Mouse (Mus musculus): ENCODE measurements around the gene Tpbg. TPM values are rescaled to one million over a fixed set of nuclear protein-coding genes. Genes with fewer than 3 reads are reported as not detected.
"Not testable (repeated sequence)": the region's sequence is repeated elsewhere in the genome, so short reads cannot be mapped to it uniquely, and the experiment has no call there.

Gene Tpbg
- 17.2 and 17.7 TPM in 2 replicates for polyA plus RNA-seq (2015; fragmentation: Nextera tagmentation; extraction: Ambion mirVana)

GRCm38 (mm10) chr9:85842351-85843011, at the start of gene Tpbg:
TSS of gene Tpbg (plus strand) at chr9:85842380.
- Histone ChIP-seq H3K4me1 (ENCODE audit: control insufficient read depth, insufficient read depth, low read depth, low read length) (peaks cover 11% of the 10 kb centered on the region), H3K4me2 (ENCODE audit: low read length) (peak within 1 kb of the TSS; percentile 96), H3K9me3 (ENCODE audit: control insufficient read depth, low read length) (no peaks in the 10 kb centered on the region; the same call in 1 of the 2 replicates), H3K27me3 (replicated peaks; ENCODE audit: control insufficient read depth, insufficient read depth, low read length) (no peaks in the 10 kb centered on the region), H3K9ac (ENCODE audit: low read depth, low read length) (peak within 1 kb of the TSS; percentile 83), H3K4me3 (ENCODE audit: low read length) (peak within 1 kb of the TSS; percentile 78), H3K27ac (ENCODE audit: low read depth, low read length) (peak within 1 kb of the TSS; percentile 84), H3K36me3 (ENCODE audit: control insufficient read depth, insufficient read depth, low read length) (no peaks in the 10 kb centered on the region)
- peak; percentile 90 for ATAC-seq
- under 1% methylated on average over 39 of the region's 39 CpGs for WGBS

- H3K27me3 ChIP-seq (replicated peaks; ENCODE audit: control insufficient read depth, insufficient read depth, low read length); H3K4me3 ChIP-seq (ENCODE audit: low read length); H3K36me3 ChIP-seq (ENCODE audit: control insufficient read depth, insufficient read depth, low read length); ATAC-seq; H3K9ac ChIP-seq (ENCODE audit: low read depth, low read length); H3K27ac ChIP-seq (ENCODE audit: low read depth, low read length); H3K4me1 ChIP-seq (ENCODE audit: control insufficient read depth, insufficient read depth, low read depth, low read length); H3K9me3 ChIP-seq (ENCODE audit: control insufficient read depth, low read length); H3K4me2 ChIP-seq (ENCODE audit: low read length): not testable (repeated sequence)
- WGBS = 79% methylated on average over 2 of the region's 2 CpGs
Measured at GRCm38 (mm10) chr9:85801986-85802385, 40.2 kb upstream of the Tpbg start.

GRCm38 (mm10) chr9:85802563-85802962, 39.6 kb upstream of the Tpbg start:
- Histone ChIP-seq H3K4me2 (ENCODE audit: low read length) (no peak overlapping the region), H3K27ac (ENCODE audit: low read depth, low read length) (no peak overlapping the region)
- ATAC-seq = no peak

GRCm38 (mm10) chr9:85806411-85806810, 35.8 kb upstream of the Tpbg start:
- no peak overlapping the region for H3K27ac ChIP-seq (ENCODE audit: low read depth, low read length)
- ATAC-seq = no peak
- 79% methylated on average over 6 of the region's 6 CpGs for WGBS

More at GRCm38 (mm10) chr9:85802563-85802962, 39.6 kb upstream of the Tpbg start:
- Histone ChIP-seq H3K36me3 (ENCODE audit: control insufficient read depth, insufficient read depth, low read length) (no peaks in the 10 kb centered on the region), H3K9me3 (ENCODE audit: control insufficient read depth, low read length) (no peaks in the 10 kb centered on the region), H3K4me3 (ENCODE audit: low read length) (no peak overlapping the region), H3K27me3 (replicated peaks; ENCODE audit: control insufficient read depth, insufficient read depth, low read length) (no peaks in the 10 kb centered on the region), H3K9ac (ENCODE audit: low read depth, low read length) (no peak overlapping the region), H3K4me1 (ENCODE audit: control insufficient read depth, insufficient read depth, low read depth, low read length) (no peaks in the 10 kb centered on the region)
- WGBS = 61% methylated on average over 4 of the region's 4 CpGs

GRCm38 (mm10) chr9:85809246-85809645, 32.9 kb upstream of the Tpbg start:
- H3K9ac ChIP-seq (ENCODE audit: low read depth, low read length) = no peak overlapping the region
- 94% methylated on average over 3 of the region's 3 CpGs for WGBS
- no peak for ATAC-seq

More at GRCm38 (mm10) chr9:85806411-85806810, 35.8 kb upstream of the Tpbg start:
- no peaks in the 10 kb centered on the region for H3K36me3 ChIP-seq (ENCODE audit: control insufficient read depth, insufficient read depth, low read length)
- H3K9ac ChIP-seq (ENCODE audit: low read depth, low read length) = no peak overlapping the region
- H3K27me3 ChIP-seq (replicated peaks; ENCODE audit: control insufficient read depth, insufficient read depth, low read length) = no peaks in the 10 kb centered on the region
- H3K4me3 ChIP-seq (ENCODE audit: low read length) = no peak overlapping the region
- H3K4me1 ChIP-seq (ENCODE audit: control insufficient read depth, insufficient read depth, low read depth, low read length) = no peaks in the 10 kb centered on the region
- no peaks in the 10 kb centered on the region for H3K9me3 ChIP-seq (ENCODE audit: control insufficient read depth, low read length)
- H3K4me2 ChIP-seq (ENCODE audit: low read length) = no peak overlapping the region

GRCm38 (mm10) chr9:85820829-85821228, 21.4 kb upstream of the Tpbg start:
- Histone ChIP-seq H3K36me3 (ENCODE audit: control insufficient read depth, insufficient read depth, low read length) (no peaks in the 10 kb centered on the region), H3K27me3 (replicated peaks; ENCODE audit: control insufficient read depth, insufficient read depth, low read length) (no peaks in the 10 kb centered on the region), H3K4me3 (ENCODE audit: low read length) (no peak overlapping the region), H3K4me2 (ENCODE audit: low read length) (no peak overlapping the region), H3K27ac (ENCODE audit: low read depth, low read length) (no peak overlapping the region), H3K4me1 (ENCODE audit: control insufficient read depth, insufficient read depth, low read depth, low read length) (no peaks in the 10 kb centered on the region), H3K9me3 (ENCODE audit: control insufficient read depth, low read length) (no peaks in the 10 kb centered on the region), H3K9ac (ENCODE audit: low read depth, low read length) (no peak overlapping the region)
- WGBS = 86% methylated on average over 11 of the region's 11 CpGs
- ATAC-seq = no peak

More at GRCm38 (mm10) chr9:85809246-85809645, 32.9 kb upstream of the Tpbg start:
- Histone ChIP-seq H3K36me3 (ENCODE audit: control insufficient read depth, insufficient read depth, low read length) (no peaks in the 10 kb centered on the region), H3K4me1 (ENCODE audit: control insufficient read depth, insufficient read depth, low read depth, low read length) (no peaks in the 10 kb centered on the region), H3K4me3 (ENCODE audit: low read length) (no peak overlapping the region), H3K9me3 (ENCODE audit: control insufficient read depth, low read length) (no peaks in the 10 kb centered on the region), H3K27me3 (replicated peaks; ENCODE audit: control insufficient read depth, insufficient read depth, low read length) (no peaks in the 10 kb centered on the region), H3K4me2 (ENCODE audit: low read length) (no peak overlapping the region), H3K27ac (ENCODE audit: low read depth, low read length) (no peak overlapping the region)

GRCm38 (mm10) chr9:85835521-85836425, 6.4 kb upstream of the Tpbg start:
- WGBS = 67% methylated on average over 17 of the region's 17 CpGs
- Histone ChIP-seq H3K36me3 (ENCODE audit: control insufficient read depth, insufficient read depth, low read length) (no peaks in the 10 kb centered on the region), H3K4me3 (ENCODE audit: low read length) (no peak overlapping the region), H3K27ac (ENCODE audit: low read depth, low read length) (no peak overlapping the region), H3K9ac (ENCODE audit: low read depth, low read length) (no peak overlapping the region), H3K4me1 (ENCODE audit: control insufficient read depth, insufficient read depth, low read depth, low read length) (no peaks in the 10 kb centered on the region), H3K9me3 (ENCODE audit: control insufficient read depth, low read length) (no peaks in the 10 kb centered on the region; the same call in 1 of the 2 replicates), H3K27me3 (replicated peaks; ENCODE audit: control insufficient read depth, insufficient read depth, low read length) (no peaks in the 10 kb centered on the region), H3K4me2 (ENCODE audit: low read length) (no peak overlapping the region)
- ATAC-seq = peak; percentile 82

GRCm38 (mm10) chr9:85839626-85840025, 2.6 kb upstream of the Tpbg start:
- Histone ChIP-seq H3K9ac (ENCODE audit: low read depth, low read length) (no peak overlapping the region), H3K4me3 (ENCODE audit: low read length) (no peak overlapping the region), H3K4me1 (ENCODE audit: control insufficient read depth, insufficient read depth, low read depth, low read length) (peaks cover 8% of the 10 kb centered on the region), H3K27ac (ENCODE audit: low read depth, low read length) (no peak overlapping the region), H3K9me3 (ENCODE audit: control insufficient read depth, low read length) (no peaks in the 10 kb centered on the region; the same call in 1 of the 2 replicates), H3K4me2 (ENCODE audit: low read length) (no peak overlapping the region), H3K27me3 (replicated peaks; ENCODE audit: control insufficient read depth, insufficient read depth, low read length) (no peaks in the 10 kb centered on the region), H3K36me3 (ENCODE audit: control insufficient read depth, insufficient read depth, low read length) (no peaks in the 10 kb centered on the region)
- no peak for ATAC-seq
- 36% methylated on average over 3 of the region's 3 CpGs for WGBS

GRCm38 (mm10) chr9:85841891-85842290, 289 bp upstream of the Tpbg start:
- H3K27me3 ChIP-seq (replicated peaks; ENCODE audit: control insufficient read depth, insufficient read depth, low read length) = no peaks in the 10 kb centered on the region
- H3K4me3 ChIP-seq (ENCODE audit: low read length) = peak overlapping the region; percentile 78
- no peaks in the 10 kb centered on the region; the same call in 1 of the 2 replicates for H3K9me3 ChIP-seq (ENCODE audit: control insufficient read depth, low read length)
- 1% methylated on average over 16 of the region's 16 CpGs for WGBS
- H3K36me3 ChIP-seq (ENCODE audit: control insufficient read depth, insufficient read depth, low read length) = no peaks in the 10 kb centered on the region
- peak overlapping the region; percentile 96 for H3K4me2 ChIP-seq (ENCODE audit: low read length)
- H3K27ac ChIP-seq (ENCODE audit: low read depth, low read length) = no peak overlapping the region
- no peak for ATAC-seq
- H3K4me1 ChIP-seq (ENCODE audit: control insufficient read depth, insufficient read depth, low read depth, low read length) = peaks cover 11% of the 10 kb centered on the region
- H3K9ac ChIP-seq (ENCODE audit: low read depth, low read length) = peak overlapping the region; percentile 83

All from hindbrain, embryonic 16.5 days (tissue).